Mouse (Mus musculus) lung, postnatal 0 days (tissue): ENCODE measurements around the gene Usp34.

Experiments
- CTCF ChIP-seq: IDR thresholded peaks from 2 replicates; pipeline ENCODE4 v1.5.1; 2016; ENCODE audit warnings: antibody characterized with exemption, mild to moderate bottlenecking
- EP300 ChIP-seq: IDR thresholded peaks from 2 replicates; pipeline ENCODE4 v1.6.1; 2016; ENCODE audit warnings: antibody characterized with exemption, mild to moderate bottlenecking, control low read depth

- TF ChIP-seq CTCF (no peak), EP300 (no peak)
Observed at GRCm38 (mm10) chr11:23497718-23498509, 191.2 kb downstream of the Usp34 start, which contains the start of gene Ahsa2.
